Mouse (Mus musculus) liver, embryonic 15.5 days (tissue): Measurements from ENCODE around the gene Phactr1. TPM values are rescaled to one million over a fixed set of nuclear protein-coding genes. Genes with fewer than 3 reads are reported as not detected.

ENCODE experiments used
- ATAC-seq: fragments of 200-750 bp; cut with Nextera tagmentation; 2 replicates; pipeline ENCODE4 v1.8.0; 2017; ENCODE audit warnings: moderate number of reproducible peaks, mild to moderate bottlenecking, moderate library complexity; ENCODE audit not compliant: insufficient read depth
- H3K27ac ChIP-seq: fragments of 300-500 bp; sonication (generic); replicated peaks from 2 replicates; pipeline ENCODE4 v1.5.1; 2015; ENCODE audit warnings: mild to moderate bottlenecking, inconsistent platforms
- H3K27me3 ChIP-seq: fragments of 300-500 bp; sonication (generic); 2 replicates; pipeline ENCODE4 v1.6.1; 2015; ENCODE audit warnings: mild to moderate bottlenecking, inconsistent platforms
- H3K36me3 ChIP-seq: fragments of 300-500 bp; sonication (generic); replicated peaks from 2 replicates; pipeline ENCODE4 v1.6.1; 2015; ENCODE audit warnings: moderate library complexity, mild to moderate bottlenecking, inconsistent platforms
- H3K4me1 ChIP-seq: fragments of 300-500 bp; sonication (generic); replicated peaks from 2 replicates; pipeline ENCODE4 v1.6.1; 2015; ENCODE audit warnings: inconsistent platforms
- H3K4me2 ChIP-seq: fragments of 300-500 bp; sonication (generic); 2 replicates; pipeline ENCODE4 v1.6.1; 2015; ENCODE audit warnings: moderate library complexity, mild to moderate bottlenecking, inconsistent platforms
- H3K4me3 ChIP-seq: fragments of 300-500 bp; sonication (generic); replicated peaks from 2 replicates; pipeline ENCODE4 v1.5.1; 2015; ENCODE audit warnings: mild to moderate bottlenecking, inconsistent platforms
- H3K9ac ChIP-seq: fragments of 300-500 bp; sonication (generic); 2 replicates; pipeline ENCODE4 v1.6.1; 2015; ENCODE audit warnings: moderate library complexity, mild to moderate bottlenecking, inconsistent platforms
- H3K9me3 ChIP-seq: fragments of 300-500 bp; sonication (generic); replicated peaks from 2 replicates; pipeline ENCODE4 v1.6.1; 2016; ENCODE audit warnings: inconsistent platforms
- WGBS: fragments of 180-500 bp; shearing (Covaris S2); methylation state at CpG from one replicate; pipeline ENCODE4 v1.1.7; 2015; ENCODE audit warnings: mixed read lengths; ENCODE audit not compliant: insufficient replicate concordance; 5-methylcytosine and 5-hydroxymethylcytosine counted together
- polyA plus RNA-seq: library from polyadenylated mRNA; unstranded; fragments of >200 nt; fragmentation: Nextera tagmentation; extraction: Ambion mirVana; gene quantifications from 2 replicates; pipeline ENCODE4 v1.2.1, GENCODE M21; 2015

The Phactr1 gene
- polyA plus RNA-seq, 1 experiment from 2014 or later = 0.82 TPM

DNA sequence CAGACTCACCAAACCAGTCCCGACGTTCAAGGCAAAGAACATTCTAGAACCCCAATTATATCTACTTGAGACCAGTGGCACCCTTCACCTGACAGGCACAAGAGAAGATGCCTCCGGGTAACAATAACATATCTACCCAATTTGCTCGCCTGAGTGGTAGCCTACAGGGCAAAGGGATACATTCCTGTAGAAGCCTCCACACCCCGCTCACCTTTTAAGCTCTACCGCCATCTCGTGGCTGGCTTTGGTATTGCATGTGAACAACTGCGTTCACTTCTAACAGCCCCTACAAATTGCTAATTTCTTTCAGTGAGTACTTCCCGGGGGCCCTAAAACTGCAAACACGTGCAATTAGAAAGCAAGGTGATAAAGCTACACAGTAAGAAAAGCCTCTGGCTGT, 142.1 kb downstream of the Phactr1 start:
- no peak overlapping the region for H3K4me2 ChIP-seq
- no peak overlapping the region for H3K4me3 ChIP-seq
- no peak overlapping the region for H3K27ac ChIP-seq
- H3K4me1 ChIP-seq = no peaks in the 10 kb centered on the region
- ATAC-seq = no peak
- H3K36me3 ChIP-seq = no peaks in the 10 kb centered on the region
- WGBS = 19% methylated on average over 10 of the region's 10 CpGs
- no peaks in the 10 kb centered on the region for H3K27me3 ChIP-seq
- no peaks in the 10 kb centered on the region for H3K9me3 ChIP-seq
- no peak overlapping the region for H3K9ac ChIP-seq

DNA sequence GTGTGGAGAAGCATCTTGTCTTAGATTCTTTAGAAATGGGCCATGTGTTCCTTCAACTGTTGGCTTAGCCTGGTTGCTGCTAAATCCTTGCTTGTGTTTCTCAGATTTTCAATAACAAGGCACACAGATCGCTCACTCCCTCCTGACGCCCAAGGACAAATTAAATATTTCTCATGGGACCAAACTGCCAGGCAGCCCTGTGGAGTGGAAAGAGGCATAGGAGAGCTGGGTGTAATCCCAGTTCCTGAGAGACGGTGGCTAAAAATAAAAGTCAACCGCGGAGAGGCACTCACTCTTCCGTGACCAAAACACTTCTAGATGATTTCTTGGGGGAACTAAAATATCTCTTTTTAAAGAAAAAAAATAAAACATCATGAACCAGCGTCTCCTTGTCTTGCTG, 143.5 kb downstream of the Phactr1 start:
- Histone ChIP-seq H3K4me3 (no peak overlapping the region), H3K4me1 (no peaks in the 10 kb centered on the region), H3K27ac (no peak overlapping the region), H3K9ac (no peak overlapping the region), H3K27me3 (no peaks in the 10 kb centered on the region), H3K36me3 (no peaks in the 10 kb centered on the region), H3K4me2 (no peak overlapping the region), H3K9me3 (no peaks in the 10 kb centered on the region)
- no peak for ATAC-seq
- 71% methylated on average over 7 of the region's 7 CpGs for WGBS

DNA sequence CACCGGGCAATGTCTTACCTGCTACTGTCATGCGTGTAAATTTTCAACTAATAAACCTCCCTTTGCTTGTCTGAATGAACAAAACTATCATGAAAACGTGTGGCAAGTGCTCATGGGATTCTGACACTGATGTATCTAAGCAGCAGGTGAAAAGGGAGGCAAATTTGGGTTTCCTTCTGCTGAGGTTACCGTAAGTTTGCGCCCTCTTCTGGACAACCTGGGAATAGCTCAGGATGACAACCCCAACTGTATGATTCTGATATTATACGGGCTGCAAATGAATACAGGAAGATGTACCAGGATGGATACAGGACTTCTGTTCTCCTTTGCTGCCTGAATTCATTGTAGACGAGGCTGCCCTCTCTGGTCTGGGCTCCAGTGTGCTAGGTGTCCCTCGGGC, 146.2 kb downstream of the Phactr1 start:
- Histone ChIP-seq H3K4me3 (no peak overlapping the region), H3K27ac (no peak overlapping the region), H3K4me1 (no peaks in the 10 kb centered on the region), H3K27me3 (no peaks in the 10 kb centered on the region), H3K36me3 (no peaks in the 10 kb centered on the region), H3K9me3 (no peaks in the 10 kb centered on the region), H3K9ac (no peak overlapping the region), H3K4me2 (no peak overlapping the region)
- WGBS = 40% methylated on average over 8 of the region's 8 CpGs
- no peak for ATAC-seq

DNA sequence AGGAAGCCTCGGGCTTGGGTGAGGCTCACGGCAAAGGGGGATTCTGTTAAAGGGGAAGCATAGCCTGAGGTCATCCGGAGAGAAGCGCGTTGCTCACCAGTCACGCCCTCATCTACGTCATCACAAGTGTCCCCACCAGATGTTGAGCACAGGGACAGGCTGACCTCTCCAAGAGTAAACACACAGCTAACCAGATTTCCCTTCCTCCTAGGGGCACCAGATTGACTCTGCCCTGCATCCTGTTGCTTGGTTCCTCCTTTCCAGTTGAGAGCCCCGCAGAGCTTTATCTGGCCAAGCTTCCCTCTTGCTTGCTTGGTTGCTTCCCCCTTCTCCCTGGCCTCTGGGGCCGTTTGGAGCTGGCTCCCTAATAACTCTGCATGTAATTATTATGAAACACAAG, 148.6 kb downstream of the Phactr1 start:
- Histone ChIP-seq H3K4me1 (no peaks in the 10 kb centered on the region), H3K27ac (no peak overlapping the region), H3K9ac (no peak overlapping the region), H3K4me2 (no peak overlapping the region), H3K9me3 (no peaks in the 10 kb centered on the region), H3K27me3 (no peaks in the 10 kb centered on the region), H3K4me3 (no peak overlapping the region), H3K36me3 (no peaks in the 10 kb centered on the region)
- 13% methylated on average over 9 of the region's 9 CpGs for WGBS
- ATAC-seq = no peak

DNA sequence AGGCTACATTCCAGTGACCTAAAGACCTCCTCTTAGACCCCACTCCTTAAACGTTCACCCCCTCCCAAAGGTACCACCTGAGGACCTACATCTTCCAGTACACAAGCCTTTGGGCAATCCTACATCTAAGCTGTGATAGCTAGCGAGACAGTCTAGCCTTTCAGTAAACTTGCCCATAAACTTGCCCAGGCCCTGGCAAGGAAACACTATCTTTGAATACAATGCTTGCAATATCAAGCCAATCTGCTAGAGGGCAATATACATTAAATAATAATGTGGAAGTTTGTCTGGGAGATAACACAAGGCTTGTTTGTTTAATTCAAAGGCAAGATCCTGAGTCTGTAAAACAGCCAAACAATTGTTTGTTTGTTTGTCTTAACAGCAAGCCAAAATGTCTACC, 155.0 kb downstream of the Phactr1 start:
- Histone ChIP-seq H3K27me3 (no peaks in the 10 kb centered on the region), H3K27ac (no peak overlapping the region), H3K9me3 (no peaks in the 10 kb centered on the region), H3K9ac (no peak overlapping the region), H3K4me3 (no peak overlapping the region), H3K4me1 (no peaks in the 10 kb centered on the region), H3K4me2 (no peak overlapping the region), H3K36me3 (no peaks in the 10 kb centered on the region)
- ATAC-seq = no peak
- 38% methylated on average over 2 of the region's 2 CpGs for WGBS

DNA sequence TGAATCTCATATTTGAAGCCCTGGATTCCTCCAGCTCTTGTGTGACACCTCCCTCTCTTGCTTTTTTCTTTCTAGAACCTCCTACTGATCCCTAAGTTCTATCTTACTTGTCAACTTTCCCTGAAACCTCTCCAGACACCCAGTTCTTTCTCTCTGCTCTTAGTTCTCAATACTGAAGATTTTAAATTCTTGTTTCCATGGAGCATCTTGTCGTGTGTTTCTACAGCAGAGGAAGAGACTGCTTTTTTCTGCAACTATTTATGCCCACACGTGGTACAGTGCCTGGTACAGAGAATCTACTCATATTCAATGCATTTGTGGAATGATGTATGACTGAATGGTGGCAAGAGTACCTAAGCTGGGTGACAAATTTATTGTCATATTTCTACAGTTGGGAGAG, 158.9 kb downstream of the Phactr1 start:
- no peaks in the 10 kb centered on the region for H3K36me3 ChIP-seq
- no peaks in the 10 kb centered on the region for H3K4me1 ChIP-seq
- 46% methylated on average over 2 of the region's 2 CpGs for WGBS
- H3K4me3 ChIP-seq = no peak overlapping the region
- no peak overlapping the region for H3K27ac ChIP-seq
- no peaks in the 10 kb centered on the region for H3K27me3 ChIP-seq
- H3K9ac ChIP-seq = no peak overlapping the region
- H3K9me3 ChIP-seq = no peaks in the 10 kb centered on the region
- ATAC-seq = no peak
- H3K4me2 ChIP-seq = no peak overlapping the region

DNA sequence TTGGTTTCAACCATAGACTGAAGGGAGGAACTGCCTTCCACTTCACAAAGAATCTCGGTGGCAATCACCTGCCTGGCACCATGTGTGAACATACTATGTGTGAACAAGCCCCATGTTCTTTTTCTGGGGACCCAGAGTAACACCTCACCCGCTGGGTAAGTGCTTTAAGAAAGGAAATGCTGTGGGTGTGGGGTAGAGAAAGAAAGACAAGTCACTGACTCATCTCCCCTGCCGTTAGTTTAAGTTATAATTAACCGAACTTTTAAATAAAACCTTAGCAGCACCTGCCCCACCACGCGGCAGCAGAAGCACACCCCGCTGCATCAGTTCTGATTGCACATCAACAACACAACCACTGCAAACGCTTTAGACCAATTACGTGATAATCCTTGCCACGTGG, 171.7 kb downstream of the Phactr1 start:
- no peak for ATAC-seq
- Histone ChIP-seq H3K36me3 (no peaks in the 10 kb centered on the region), H3K27ac (no peak overlapping the region), H3K27me3 (no peaks in the 10 kb centered on the region), H3K4me1 (no peaks in the 10 kb centered on the region), H3K9me3 (no peaks in the 10 kb centered on the region), H3K4me2 (no peak overlapping the region), H3K4me3 (no peak overlapping the region), H3K9ac (no peak overlapping the region)
- WGBS = 59% methylated on average over 10 of the region's 10 CpGs

DNA sequence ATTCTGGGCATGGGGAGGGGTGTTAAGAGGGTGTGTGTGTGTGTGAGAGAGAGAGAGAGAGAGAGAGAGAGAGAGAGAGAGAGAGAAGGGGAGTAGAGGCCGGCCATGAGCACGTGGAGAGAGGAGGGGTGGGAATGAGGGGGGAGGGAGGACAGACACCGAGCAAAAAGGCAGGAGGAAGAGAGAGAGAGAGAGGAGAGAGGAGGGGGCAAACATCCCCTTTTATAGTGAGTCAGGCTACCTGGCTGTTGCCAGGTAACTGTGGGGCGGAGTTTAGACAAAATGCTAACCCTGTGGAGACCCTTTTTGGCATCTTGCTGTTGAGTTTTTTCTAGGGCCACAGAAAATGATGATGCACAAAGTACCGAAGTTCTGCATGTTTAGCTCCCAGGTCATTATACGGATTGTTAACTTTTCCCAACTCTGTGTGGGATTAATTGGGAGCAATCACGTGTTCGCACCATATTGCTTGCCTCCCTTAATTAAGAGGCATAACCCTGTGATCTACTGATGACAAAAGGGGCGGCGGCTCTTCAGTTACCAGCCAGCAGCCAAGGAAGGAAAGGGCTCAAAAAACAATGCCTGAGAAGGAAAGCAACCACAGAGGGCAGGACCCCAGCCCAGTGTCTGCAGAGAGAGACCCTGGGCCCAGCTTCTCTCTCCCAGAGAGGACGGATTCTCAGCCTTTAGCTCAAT, 173.6 kb downstream of the Phactr1 start:
- Histone ChIP-seq H3K4me2 (no peak overlapping the region), H3K27ac (no peak overlapping the region), H3K9ac (no peak overlapping the region), H3K27me3 (no peaks in the 10 kb centered on the region), H3K9me3 (no peaks in the 10 kb centered on the region), H3K36me3 (no peaks in the 10 kb centered on the region), H3K4me3 (no peak overlapping the region), H3K4me1 (no peaks in the 10 kb centered on the region)
- 29% methylated on average over 11 of the region's 11 CpGs for WGBS
- no peak for ATAC-seq

DNA sequence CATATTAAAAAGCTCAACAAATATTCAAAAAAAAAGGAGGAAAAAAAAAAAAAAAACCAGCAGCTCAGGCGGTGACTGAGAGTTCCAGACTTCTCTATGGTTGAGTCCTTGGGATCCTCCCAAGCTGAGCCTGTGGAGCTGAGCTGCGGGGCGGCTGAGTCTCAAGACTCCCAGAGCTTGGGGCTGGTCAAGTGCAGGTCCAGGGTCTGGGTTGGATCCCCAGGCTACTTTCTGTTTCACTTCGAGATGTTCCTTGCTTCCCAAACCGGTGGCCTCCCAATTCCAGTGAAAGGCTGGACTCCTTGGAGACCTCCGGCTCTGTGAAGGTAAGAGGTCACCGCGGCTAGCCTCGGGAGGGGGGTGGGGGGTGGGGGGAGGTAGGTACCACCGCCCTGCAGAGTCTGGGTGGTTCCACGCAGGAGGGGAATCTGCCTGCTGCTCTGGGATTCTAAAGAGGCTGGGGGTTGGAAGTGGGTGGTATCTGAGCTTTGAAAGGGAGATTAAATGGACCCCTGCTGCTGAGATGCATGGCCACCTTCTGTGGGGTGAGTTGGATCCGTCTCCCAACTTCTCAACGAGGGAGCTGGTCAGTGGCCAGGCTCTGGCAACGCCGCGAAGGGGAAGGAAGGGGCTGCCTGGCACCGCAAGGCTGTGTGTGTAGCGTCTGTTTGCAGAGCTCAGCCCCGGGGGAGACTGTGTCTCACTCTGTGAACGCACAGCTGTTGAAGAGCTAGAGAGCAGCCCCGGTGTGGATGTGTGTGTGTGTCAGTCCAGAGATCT, 185.9 kb downstream of the Phactr1 start:
- WGBS = 4% methylated on average over 21 of the region's 21 CpGs
- Histone ChIP-seq H3K9ac (no peak overlapping the region), H3K4me1 (no peaks in the 10 kb centered on the region), H3K27me3 (no peaks in the 10 kb centered on the region), H3K4me2 (peak overlapping the region; percentile 52), H3K4me3 (peak overlapping the region; percentile 45), H3K36me3 (no peaks in the 10 kb centered on the region), H3K9me3 (no peaks in the 10 kb centered on the region), H3K27ac (no peak overlapping the region)
- ATAC-seq = no peak

DNA sequence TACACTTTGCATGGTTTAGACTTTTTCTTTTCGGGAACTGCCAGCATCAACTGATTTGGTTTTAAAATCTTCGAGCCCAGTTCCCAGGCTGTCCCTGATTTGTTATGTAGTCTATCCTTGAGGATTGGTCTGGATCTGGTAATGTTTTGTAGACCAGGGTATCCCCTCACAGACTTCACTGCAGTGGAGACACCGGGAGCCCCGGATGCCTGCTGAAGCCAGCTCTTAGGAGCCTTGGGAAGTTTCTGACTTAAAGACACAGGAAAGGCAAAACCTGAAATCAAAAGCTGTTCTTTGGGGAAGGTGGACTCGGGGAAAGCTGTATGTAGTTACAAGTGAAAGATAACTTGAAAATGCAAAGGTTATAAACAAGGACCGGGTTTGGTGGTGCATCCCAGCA, 186.6 kb downstream of the Phactr1 start:
- H3K4me3 ChIP-seq = no peak overlapping the region
- peak overlapping the region; percentile 52 for H3K4me2 ChIP-seq
- no peak for ATAC-seq
- no peaks in the 10 kb centered on the region for H3K9me3 ChIP-seq
- H3K36me3 ChIP-seq = no peaks in the 10 kb centered on the region
- WGBS = 19% methylated on average over 6 of the region's 6 CpGs
- H3K27ac ChIP-seq = no peak overlapping the region
- H3K27me3 ChIP-seq = no peaks in the 10 kb centered on the region
- H3K9ac ChIP-seq = no peak overlapping the region
- no peaks in the 10 kb centered on the region for H3K4me1 ChIP-seq

DNA sequence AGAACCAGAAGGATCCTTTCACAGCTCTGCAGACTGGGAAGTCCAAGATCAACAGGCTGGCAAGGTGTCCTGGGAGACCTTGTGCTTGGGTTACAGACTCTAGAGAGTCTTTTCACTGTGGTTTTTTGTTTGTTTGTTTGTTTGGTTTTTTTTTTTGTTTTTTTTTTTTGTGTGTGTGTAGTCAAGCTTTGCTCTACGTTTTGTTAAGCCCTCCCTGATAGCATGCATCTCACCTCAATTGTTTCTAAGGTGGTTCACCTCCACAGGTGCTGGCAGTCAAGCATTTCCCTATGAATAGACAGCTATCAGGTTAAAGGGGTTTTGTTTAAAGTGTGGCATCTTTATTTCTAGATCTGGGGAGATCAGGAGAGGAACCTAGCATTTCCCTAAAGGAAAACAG, 191.7 kb downstream of the Phactr1 start:
- ATAC-seq = no peak
- Histone ChIP-seq H3K4me1 (no peaks in the 10 kb centered on the region), H3K9ac (no peak overlapping the region), H3K9me3 (no peaks in the 10 kb centered on the region), H3K4me2 (no peak overlapping the region), H3K27ac (no peak overlapping the region), H3K27me3 (no peaks in the 10 kb centered on the region), H3K4me3 (no peak overlapping the region), H3K36me3 (no peaks in the 10 kb centered on the region)
- WGBS = 39% methylated on average over 1 of the region's 1 CpGs
